Mouse (Mus musculus) embryonic facial prominence, embryonic 11.5 days (tissue): ENCODE results near the gene Catsperd. TPM values are rescaled to one million over a fixed set of nuclear protein-coding genes. Genes with fewer than 3 reads are reported as not detected.

Source experiments
- ATAC-seq: fragments of 200-750 bp; cut with Nextera tagmentation; replicated peaks from 2 replicates; pipeline ENCODE4 v1.8.0; 2017; ENCODE audit warnings: low read depth; ENCODE audit not compliant: insufficient number of reproducible peaks, low FRiP score, low TSS enrichment
- DNase-seq: peaks from one replicate; pipeline ENCODE4 v3.0.0-alpha.2; 2015; ENCODE audit warnings: low spot score
- H3K27ac ChIP-seq: fragments of 300-500 bp; sonication (generic); replicated peaks from 2 replicates; pipeline ENCODE4 v1.5.1; 2014; ENCODE audit warnings: mild to moderate bottlenecking, low read depth, low read length, control low read depth
- H3K27me3 ChIP-seq: fragments of 300-500 bp; sonication (generic); 2 replicates; pipeline ENCODE4 v1.6.1; 2014; ENCODE audit warnings: mild to moderate bottlenecking, low read length, moderate library complexity, mixed read lengths; ENCODE audit not compliant: control insufficient read depth, insufficient read depth
- H3K36me3 ChIP-seq: fragments of 300-500 bp; sonication (generic); replicated peaks from 2 replicates; pipeline ENCODE4 v1.6.1; 2014; ENCODE audit warnings: low read depth, mild to moderate bottlenecking, low read length, moderate library complexity, mixed read lengths; ENCODE audit not compliant: control insufficient read depth, insufficient read depth
- H3K4me1 ChIP-seq: fragments of 300-500 bp; sonication (generic); 2 replicates; pipeline ENCODE4 v1.6.1; 2014; ENCODE audit warnings: low read length, mixed read lengths; ENCODE audit not compliant: control insufficient read depth, insufficient read depth
- H3K4me2 ChIP-seq: fragments of 300-500 bp; sonication (generic); 2 replicates; pipeline ENCODE4 v1.6.1; 2014; ENCODE audit warnings: low read depth, mild to moderate bottlenecking, control low read depth, low read length, moderate library complexity
- H3K4me3 ChIP-seq: fragments of 300-500 bp; sonication (generic); 2 replicates; pipeline ENCODE4 v1.5.1; 2014; ENCODE audit warnings: low read depth, low read length, control low read depth
- H3K9ac ChIP-seq: fragments of 300-500 bp; sonication (generic); replicated peaks from 2 replicates; pipeline ENCODE4 v1.6.1; 2014; ENCODE audit warnings: mild to moderate bottlenecking, control low read depth, low read length
- H3K9me3 ChIP-seq: fragments of 300-500 bp; sonication (generic); replicated peaks from 2 replicates; pipeline ENCODE4 v1.6.1; 2016; ENCODE audit warnings: mild to moderate bottlenecking, low read length, inconsistent platforms, mixed read lengths; ENCODE audit not compliant: control insufficient read depth
- WGBS: fragments of 180-500 bp; shearing (Covaris S2); extraction: QIAGEN DNeasy Blood & Tissue Kit; methylation state at CpG from one replicate; pipeline ENCODE4 v1.1.7; 2014; 5-methylcytosine and 5-hydroxymethylcytosine counted together
- polyA plus RNA-seq: library from polyadenylated mRNA; unstranded; fragments of >200 nt; fragmentation: Nextera tagmentation; extraction: Ambion mirVana; gene quantifications from 2 replicates; pipeline ENCODE4 v1.2.1, GENCODE M21; 2014

Catsperd gene
- polyA plus RNA-seq, 1 experiment from 2014 or later = 0.70 TPM

DNA sequence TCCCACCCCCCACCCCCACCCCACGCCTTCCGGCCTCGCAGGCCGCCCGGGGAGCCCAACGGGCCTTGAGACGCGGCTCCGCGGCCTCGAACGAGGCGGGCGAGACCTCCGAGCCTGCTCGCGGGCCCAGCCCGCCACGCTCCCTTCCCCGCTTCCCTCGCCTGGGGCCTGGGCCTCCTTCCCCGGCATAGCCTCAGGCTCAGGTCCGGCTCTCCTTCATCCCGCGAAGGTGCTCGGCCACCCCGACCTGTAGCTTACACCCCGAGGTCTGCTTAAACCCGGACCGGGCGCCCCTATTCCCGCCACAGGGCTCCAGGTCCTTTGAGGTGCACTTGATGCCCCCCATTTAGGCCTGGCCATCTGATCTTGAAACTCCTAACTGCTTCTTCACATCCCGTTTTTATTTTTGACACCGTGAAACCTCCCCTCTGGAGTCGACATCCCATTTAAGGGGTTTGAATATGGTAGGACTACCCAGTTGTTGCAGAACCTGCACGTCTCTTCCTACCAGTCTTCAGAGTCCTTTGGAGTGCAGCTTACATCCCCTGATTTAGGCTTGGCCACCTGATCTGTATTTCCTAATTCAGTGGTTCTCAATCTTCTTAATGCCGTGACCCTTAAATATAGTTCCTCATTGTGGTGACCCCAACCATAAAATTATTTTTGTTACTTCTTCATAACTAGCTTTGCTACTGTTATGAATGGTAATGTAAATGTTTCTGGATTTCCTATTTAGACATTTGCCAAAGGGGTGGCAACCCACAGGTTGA is 45.9 kb downstream of the Catsperd start:
- Histone ChIP-seq H3K9ac (peak overlapping the region; percentile 93), H3K4me1 (peaks cover 5% of the 10 kb centered on the region; the same call in 1 of the 2 replicates), H3K27ac (peak overlapping the region; percentile 78), H3K27me3 (no peaks in the 10 kb centered on the region), H3K4me2 (peak overlapping the region; percentile 63), H3K36me3 (no peaks in the 10 kb centered on the region; the same call in none of the 2 replicates), H3K9me3 (no peaks in the 10 kb centered on the region), H3K4me3 (peak overlapping the region; percentile 96)
- peak; percentile 5 for ATAC-seq
- WGBS = 3% methylated on average over 19 of the region's 37 CpGs
- no peak for DNase-seq

GRCm38 (mm10) chr17:56681791-56682190 is 53.8 kb downstream of the Catsperd start:
- Histone ChIP-seq H3K4me1 (no peaks in the 10 kb centered on the region), H3K27me3 (no peaks in the 10 kb centered on the region), H3K4me2 (no peak overlapping the region), H3K36me3 (no peaks in the 10 kb centered on the region; the same call in none of the 2 replicates), H3K4me3 (no peak overlapping the region), H3K27ac (no peak overlapping the region), H3K9ac (no peak overlapping the region), H3K9me3 (no peaks in the 10 kb centered on the region)
- WGBS = 83% methylated on average over 4 of the region's 4 CpGs
- DNase-seq = no peak
- no peak for ATAC-seq

GRCm38 (mm10) chr17:56682880-56683279 is 54.9 kb downstream of the Catsperd start:
- ATAC-seq = no peak
- H3K27ac ChIP-seq = no peak overlapping the region
- H3K4me1 ChIP-seq = no peaks in the 10 kb centered on the region
- H3K9ac ChIP-seq = no peak overlapping the region
- 78% methylated on average over 3 of the region's 3 CpGs for WGBS
- H3K9me3 ChIP-seq = no peaks in the 10 kb centered on the region
- no peak overlapping the region for H3K4me2 ChIP-seq
- no peaks in the 10 kb centered on the region; the same call in none of the 2 replicates for H3K36me3 ChIP-seq
- no peak overlapping the region for H3K4me3 ChIP-seq
- DNase-seq = no peak
- H3K27me3 ChIP-seq = no peaks in the 10 kb centered on the region

- Histone ChIP-seq H3K4me3 (no peak overlapping the region), H3K9ac (no peak overlapping the region), H3K27ac (no peak overlapping the region), H3K4me2 (no peak overlapping the region), H3K27me3 (no peaks in the 10 kb centered on the region), H3K4me1 (no peaks in the 10 kb centered on the region), H3K9me3 (no peaks in the 10 kb centered on the region), H3K36me3 (no peaks in the 10 kb centered on the region; the same call in none of the 2 replicates)
- DNase-seq (no peak), ATAC-seq (no peak)
- WGBS = 92% methylated on average over 5 of the region's 5 CpGs
Measured at GRCm38 (mm10) chr17:56683546-56684140, 55.7 kb downstream of the Catsperd start.

- Histone ChIP-seq H3K4me1 (no peaks in the 10 kb centered on the region), H3K36me3 (no peaks in the 10 kb centered on the region; the same call in none of the 2 replicates), H3K27ac (no peak overlapping the region), H3K27me3 (no peaks in the 10 kb centered on the region), H3K4me3 (no peak overlapping the region), H3K4me2 (no peak overlapping the region), H3K9me3 (no peaks in the 10 kb centered on the region), H3K9ac (no peak overlapping the region)
- DNase-seq = no peak
- WGBS = 90% methylated on average over 2 of the region's 2 CpGs
- ATAC-seq = no peak
Measured at GRCm38 (mm10) chr17:56684649-56685048, 56.7 kb downstream of the Catsperd start.

DNA sequence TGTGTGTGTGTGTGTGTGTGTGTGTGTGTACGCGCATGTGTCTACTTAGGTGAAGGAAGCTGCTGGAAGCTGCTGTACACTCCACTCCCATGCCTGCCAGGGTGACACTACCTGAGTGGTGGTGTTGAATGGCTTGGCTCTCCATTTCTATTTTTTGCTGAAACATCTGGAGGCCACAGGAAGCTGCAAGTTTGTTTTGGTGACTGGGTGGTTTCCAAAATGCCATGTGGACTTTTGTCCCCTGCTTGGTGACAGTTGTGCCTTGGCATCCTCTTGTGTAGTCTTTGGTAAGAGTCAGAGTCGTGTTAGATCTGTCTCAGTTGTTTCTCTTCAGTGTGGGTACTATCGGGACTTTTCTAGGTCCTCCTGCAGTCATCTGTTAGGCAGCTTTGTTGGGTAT is 58.9 kb downstream of the Catsperd start:
- WGBS = 95% methylated on average over 4 of the region's 4 CpGs
- no peak for DNase-seq
- ATAC-seq = no peak
- Histone ChIP-seq H3K27me3 (no peaks in the 10 kb centered on the region), H3K4me1 (no peaks in the 10 kb centered on the region), H3K27ac (no peak overlapping the region), H3K9me3 (no peaks in the 10 kb centered on the region), H3K4me3 (no peak overlapping the region), H3K4me2 (no peak overlapping the region), H3K9ac (no peak overlapping the region), H3K36me3 (no peaks in the 10 kb centered on the region; the same call in none of the 2 replicates)

GRCm38 (mm10) chr17:56688045-56688444 is 60.1 kb downstream of the Catsperd start:
- Histone ChIP-seq H3K9me3 (no peaks in the 10 kb centered on the region), H3K4me3 (no peak overlapping the region), H3K4me2 (no peak overlapping the region), H3K4me1 (no peaks in the 10 kb centered on the region), H3K27me3 (no peaks in the 10 kb centered on the region), H3K27ac (no peak overlapping the region), H3K9ac (no peak overlapping the region), H3K36me3 (peaks cover 3% of the 10 kb centered on the region)
- ATAC-seq (no peak), DNase-seq (no peak)

GRCm38 (mm10) chr17:56688689-56689088 is 60.7 kb downstream of the Catsperd start:
- H3K4me1 ChIP-seq = no peaks in the 10 kb centered on the region
- no peak for DNase-seq
- no peaks in the 10 kb centered on the region for H3K9me3 ChIP-seq
- no peak overlapping the region for H3K4me2 ChIP-seq
- no peak overlapping the region for H3K4me3 ChIP-seq
- no peak overlapping the region for H3K27ac ChIP-seq
- no peak for ATAC-seq
- H3K27me3 ChIP-seq = no peaks in the 10 kb centered on the region
- H3K9ac ChIP-seq = no peak overlapping the region
- WGBS = 95% methylated on average over 2 of the region's 2 CpGs
- H3K36me3 ChIP-seq = peaks cover 6% of the 10 kb centered on the region
